Mouse (Mus musculus): ENCODE data around the gene Pepd. TPM values are rescaled to one million over a fixed set of nuclear protein-coding genes. Genes with fewer than 3 reads are reported as not detected.
A peak's percentile ranks its signal among the peaks of the same experiment; 100 is the strongest.

The Pepd gene
- polyA plus RNA-seq, 1 experiment from 2014 or later: 150 TPM

DNA sequence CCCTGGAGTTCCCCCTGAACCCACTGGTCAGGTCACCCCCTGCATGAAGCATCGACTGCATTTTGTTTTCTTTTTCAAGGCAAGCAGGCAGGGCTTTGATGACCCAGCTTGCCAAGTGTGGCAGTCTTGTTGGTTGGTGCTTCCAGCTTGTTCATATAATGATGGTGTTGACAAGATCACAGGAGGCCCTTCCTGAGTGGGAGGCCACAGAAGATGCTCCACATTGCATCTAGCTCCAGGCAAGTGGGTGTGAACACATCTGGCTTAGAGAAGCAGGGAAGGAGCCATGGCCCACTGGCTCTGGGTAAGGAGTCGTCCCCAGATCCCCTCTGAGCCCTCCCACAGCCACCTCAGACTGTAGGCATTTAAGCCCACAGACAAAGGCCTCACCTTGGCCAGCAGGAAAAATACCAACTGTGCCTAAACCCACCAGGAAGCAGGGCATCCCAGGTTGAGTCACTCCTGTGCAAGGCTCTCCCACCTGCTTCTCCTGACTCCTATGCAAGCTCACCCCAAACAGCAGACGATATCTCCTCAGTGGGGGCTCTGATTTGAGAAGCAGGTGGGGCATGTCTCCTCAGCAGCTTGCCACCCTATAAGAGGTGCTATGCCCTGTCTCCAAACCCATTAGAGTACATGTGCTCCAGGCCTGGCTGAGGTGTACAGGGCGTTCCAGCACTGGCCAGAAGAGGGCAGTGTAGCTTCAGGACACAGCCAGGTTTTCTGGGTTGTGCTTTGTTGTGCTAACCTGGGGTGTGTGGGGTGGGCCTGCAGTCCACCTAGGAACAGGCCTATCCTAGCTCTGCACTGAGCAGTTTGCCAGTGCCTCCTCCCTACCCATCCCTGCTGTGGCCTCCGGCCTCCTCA, 113.5 kb downstream of the Pepd start:
- DNase-seq (ENCODE audit: low spot score): peak; percentile 52
- peak; percentile 54; the same call in 1 of the 2 replicates for ATAC-seq (replicated peaks; ENCODE audit: low FRiP score, low read depth)
- Histone ChIP-seq H3K27ac (no peak overlapping the region), H3K4me2 (ENCODE audit: low read length) (no peak overlapping the region), H3K27me3 (ENCODE audit: insufficient read depth, low read length) (no peaks in the 10 kb centered on the region), H3K36me3 (ENCODE audit: insufficient read depth, low read length) (peaks cover 8% of the 10 kb centered on the region; the same call in 1 of the 2 replicates), H3K4me3 (replicated peaks; ENCODE audit: low read depth, low read length) (no peak overlapping the region), H3K9me3 (replicated peaks; ENCODE audit: low read length) (no peaks in the 10 kb centered on the region), H3K4me1 (replicated peaks; ENCODE audit: insufficient read depth, low read length) (no peaks in the 10 kb centered on the region), H3K9ac (ENCODE audit: low read depth, low read length) (no peak overlapping the region)
- peak; percentile 89 for TF ChIP-seq CTCF (IDR thresholded peaks at IDR 0.05; ENCODE audit: low read depth)
- WGBS: 47% methylated on average over 5 of the region's 5 CpGs

DNA sequence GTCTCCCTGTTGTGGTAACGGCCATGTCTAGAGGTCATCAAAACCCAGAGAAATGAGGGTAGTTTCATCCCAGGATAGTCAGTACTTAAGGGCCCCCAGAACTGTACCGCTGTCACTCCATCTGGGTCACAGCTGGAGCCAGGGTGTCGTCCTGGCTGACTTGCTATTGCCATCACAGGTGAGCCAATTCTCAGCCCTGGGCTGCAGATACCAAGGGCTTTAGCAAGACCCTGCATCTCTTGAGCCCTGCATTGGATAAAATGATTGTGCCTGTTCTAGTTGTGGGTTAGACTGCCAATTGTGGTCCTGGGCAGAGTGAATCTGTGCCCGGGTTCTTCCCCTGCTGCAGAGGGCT, 114.1 kb downstream of the Pepd start:
- Histone ChIP-seq H3K4me1 (replicated peaks; ENCODE audit: insufficient read depth, low read length) (no peaks in the 10 kb centered on the region), H3K9ac (ENCODE audit: low read depth, low read length) (no peak overlapping the region), H3K9me3 (replicated peaks; ENCODE audit: low read length) (no peaks in the 10 kb centered on the region), H3K4me2 (ENCODE audit: low read length) (no peak overlapping the region), H3K27ac (no peak overlapping the region), H3K27me3 (ENCODE audit: insufficient read depth, low read length) (no peaks in the 10 kb centered on the region), H3K4me3 (replicated peaks; ENCODE audit: low read depth, low read length) (no peak overlapping the region), H3K36me3 (ENCODE audit: insufficient read depth, low read length) (peaks cover 10% of the 10 kb centered on the region)
- TF ChIP-seq CTCF (IDR thresholded peaks at IDR 0.05; ENCODE audit: low read depth): no peak
- DNase-seq (ENCODE audit: low spot score) (no peak), ATAC-seq (replicated peaks; ENCODE audit: low FRiP score, low read depth) (no peak)
- 89% methylated on average over 4 of the region's 4 CpGs for WGBS

DNA sequence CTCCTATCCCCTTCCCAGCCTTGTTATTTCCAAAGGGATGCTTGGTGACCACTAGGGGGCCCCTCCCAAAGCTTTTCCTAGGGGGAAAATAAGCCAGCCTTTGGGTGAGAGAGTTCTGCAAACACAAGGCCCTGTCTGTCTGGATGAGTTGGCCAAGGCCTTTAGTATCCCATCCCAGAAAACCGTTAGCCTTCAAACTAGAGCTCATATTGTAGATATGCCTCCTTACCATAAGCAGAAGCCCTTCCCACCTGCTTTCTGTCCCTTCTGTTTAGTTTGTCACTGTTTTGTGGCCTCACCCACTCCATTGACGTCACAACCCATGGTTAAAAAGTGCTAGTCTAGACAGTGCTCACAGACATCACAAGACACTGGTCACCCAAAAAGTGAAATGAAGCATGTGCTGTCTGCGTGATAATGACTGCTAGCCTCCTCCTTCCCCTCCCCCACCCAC, 114.7 kb downstream of the Pepd start:
- Histone ChIP-seq H3K27me3 (ENCODE audit: insufficient read depth, low read length) (no peaks in the 10 kb centered on the region), H3K4me1 (replicated peaks; ENCODE audit: insufficient read depth, low read length) (no peaks in the 10 kb centered on the region), H3K4me2 (ENCODE audit: low read length) (no peak overlapping the region), H3K36me3 (ENCODE audit: insufficient read depth, low read length) (peaks cover 12% of the 10 kb centered on the region), H3K9ac (ENCODE audit: low read depth, low read length) (no peak overlapping the region), H3K27ac (no peak overlapping the region), H3K4me3 (replicated peaks; ENCODE audit: low read depth, low read length) (no peak overlapping the region), H3K9me3 (replicated peaks; ENCODE audit: low read length) (no peaks in the 10 kb centered on the region)
- TF ChIP-seq CTCF (IDR thresholded peaks at IDR 0.05; ENCODE audit: low read depth): peak; percentile 75
- WGBS: 81% methylated on average over 3 of the region's 3 CpGs
- no peak for ATAC-seq (replicated peaks; ENCODE audit: low FRiP score, low read depth)
- DNase-seq (ENCODE audit: low spot score): peak; percentile 81

DNA sequence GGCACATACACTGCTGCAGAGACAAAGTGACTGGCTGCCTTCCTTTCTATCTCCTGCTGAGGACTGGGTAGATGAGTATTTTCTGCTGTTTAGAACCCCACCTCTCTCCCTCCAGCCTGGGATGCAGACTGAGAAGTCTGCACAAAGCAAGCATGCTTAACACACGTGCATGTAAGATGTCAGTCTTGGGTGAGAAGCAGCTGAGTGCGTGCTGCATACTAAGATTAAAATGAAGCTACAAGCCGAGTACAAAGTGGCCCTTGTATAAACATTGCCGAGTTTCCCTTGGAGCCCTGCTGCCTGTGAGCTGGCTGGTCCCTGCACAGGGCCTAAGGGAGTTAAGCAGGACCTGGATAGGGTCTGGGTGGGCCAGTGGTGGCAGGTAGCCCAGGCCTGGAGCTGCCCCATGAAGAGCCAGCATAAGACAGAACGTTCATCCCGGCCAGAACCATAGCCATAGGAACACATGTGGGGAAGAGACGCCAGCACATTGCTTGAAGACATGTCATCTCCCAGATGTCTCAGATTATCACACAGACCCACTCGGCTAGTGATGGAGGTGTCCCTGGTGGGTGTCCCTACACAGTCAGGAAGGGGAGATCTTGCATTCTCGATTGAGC, 115.7 kb downstream of the Pepd start:
- DNase-seq (ENCODE audit: low spot score) (no peak), ATAC-seq (replicated peaks; ENCODE audit: low FRiP score, low read depth) (no peak)
- H3K27ac ChIP-seq: no peak overlapping the region

DNA sequence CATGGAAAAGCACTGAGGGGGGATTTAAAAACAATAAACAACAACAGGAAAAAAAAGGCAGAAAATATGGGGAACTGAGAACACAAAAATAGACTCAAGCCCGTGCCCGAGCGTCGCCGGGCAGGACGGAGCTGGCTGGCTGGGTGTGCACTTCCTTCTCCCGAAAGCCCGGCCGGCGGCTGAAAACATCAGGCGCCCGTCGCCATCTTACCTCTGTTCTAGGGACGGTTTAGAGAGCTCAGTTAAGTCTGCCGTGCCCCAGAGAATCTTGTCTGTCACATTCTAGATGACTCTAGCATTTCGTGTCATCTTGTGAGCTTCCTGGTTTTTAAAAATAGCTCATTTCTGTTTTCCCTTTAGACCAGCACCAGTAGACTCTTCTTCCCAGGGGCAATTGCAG, 116.4 kb downstream of the Pepd start:
- Histone ChIP-seq H3K9me3 (replicated peaks; ENCODE audit: low read length) (no peaks in the 10 kb centered on the region), H3K4me3 (replicated peaks; ENCODE audit: low read depth, low read length) (no peak overlapping the region), H3K27ac (no peak overlapping the region), H3K27me3 (ENCODE audit: insufficient read depth, low read length) (no peaks in the 10 kb centered on the region), H3K4me1 (replicated peaks; ENCODE audit: insufficient read depth, low read length) (no peaks in the 10 kb centered on the region), H3K36me3 (ENCODE audit: insufficient read depth, low read length) (peaks cover 15% of the 10 kb centered on the region), H3K9ac (ENCODE audit: low read depth, low read length) (no peak overlapping the region), H3K4me2 (ENCODE audit: low read length) (no peak overlapping the region)
- 81% methylated on average over 16 of the region's 16 CpGs for WGBS
- DNase-seq (ENCODE audit: low spot score): no peak
- no peak for ATAC-seq (replicated peaks; ENCODE audit: low FRiP score, low read depth)
- no peak for TF ChIP-seq CTCF (IDR thresholded peaks at IDR 0.05; ENCODE audit: low read depth)

More for the DNA sequence above, 115.7 kb downstream of the Pepd start:
- Histone ChIP-seq H3K9me3 (replicated peaks; ENCODE audit: low read length) (no peaks in the 10 kb centered on the region), H3K4me1 (replicated peaks; ENCODE audit: insufficient read depth, low read length) (no peaks in the 10 kb centered on the region), H3K36me3 (ENCODE audit: insufficient read depth, low read length) (peaks cover 15% of the 10 kb centered on the region), H3K4me3 (replicated peaks; ENCODE audit: low read depth, low read length) (no peak overlapping the region), H3K4me2 (ENCODE audit: low read length) (no peak overlapping the region), H3K9ac (ENCODE audit: low read depth, low read length) (no peak overlapping the region), H3K27me3 (ENCODE audit: insufficient read depth, low read length) (no peaks in the 10 kb centered on the region)
- WGBS: 80% methylated on average over 9 of the region's 9 CpGs
- no peak for TF ChIP-seq CTCF (IDR thresholded peaks at IDR 0.05; ENCODE audit: low read depth)

DNA sequence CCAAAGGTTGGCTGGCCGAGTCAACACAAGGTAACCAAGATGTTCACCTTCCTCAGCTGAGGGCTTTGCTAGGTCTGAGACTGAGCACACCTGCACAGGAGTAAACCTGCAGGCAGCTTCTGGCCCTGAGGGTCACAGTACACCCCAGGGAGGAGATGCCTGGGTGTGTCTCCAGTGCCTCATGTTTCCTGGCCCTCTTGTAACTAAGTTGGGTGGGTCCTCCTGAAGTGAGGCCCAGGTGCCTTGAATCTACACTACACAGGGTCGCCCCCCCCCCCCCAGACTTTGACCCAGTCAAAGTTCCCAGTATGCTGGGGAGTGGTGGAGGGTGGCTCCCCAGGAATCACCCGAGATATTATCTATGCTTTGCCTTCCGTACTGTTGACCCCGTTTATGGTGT, 117.0 kb downstream of the Pepd start:
- no peak for ATAC-seq (replicated peaks; ENCODE audit: low FRiP score, low read depth)

More for the DNA sequence above, 117.0 kb downstream of the Pepd start:
- Histone ChIP-seq H3K4me1 (replicated peaks; ENCODE audit: insufficient read depth, low read length) (no peaks in the 10 kb centered on the region; the same call in 1 of the 2 replicates), H3K4me3 (replicated peaks; ENCODE audit: low read depth, low read length) (no peak overlapping the region), H3K27ac (no peak overlapping the region), H3K4me2 (ENCODE audit: low read length) (no peak overlapping the region), H3K36me3 (ENCODE audit: insufficient read depth, low read length) (peaks cover 18% of the 10 kb centered on the region), H3K27me3 (ENCODE audit: insufficient read depth, low read length) (no peaks in the 10 kb centered on the region), H3K9me3 (replicated peaks; ENCODE audit: low read length) (no peaks in the 10 kb centered on the region), H3K9ac (ENCODE audit: low read depth, low read length) (no peak overlapping the region)
- DNase-seq (ENCODE audit: low spot score): no peak
- WGBS: 82% methylated on average over 5 of the region's 5 CpGs
- TF ChIP-seq CTCF (IDR thresholded peaks at IDR 0.05; ENCODE audit: low read depth): no peak
